Mouse (Mus musculus): Measurements from ENCODE around the gene Crls1.

GRCm38 (mm10) chr2:132846407-132847358 is at the start of gene Crls1:
- TF ChIP-seq CTCF (IDR thresholded peaks at IDR 0.05; ENCODE audit: borderline replicate concordance, control insufficient read depth, extremely low read depth, insufficient read depth, low read length, poor library complexity) (peak; percentile 97), POLR2A (IDR thresholded peaks at IDR 0.05; ENCODE audit: control insufficient read depth, extremely low read depth, insufficient read depth, low read length, poor library complexity) (peak; percentile 61; the same call in 1 of the 2 replicates)

Data from thymus, adult 2 months (tissue).